Mouse (Mus musculus): ENCODE results near the gene Gm10295.
A peak's percentile ranks its signal among the peaks of the same experiment; 100 is the strongest.

The Gm10295 gene

DNA sequence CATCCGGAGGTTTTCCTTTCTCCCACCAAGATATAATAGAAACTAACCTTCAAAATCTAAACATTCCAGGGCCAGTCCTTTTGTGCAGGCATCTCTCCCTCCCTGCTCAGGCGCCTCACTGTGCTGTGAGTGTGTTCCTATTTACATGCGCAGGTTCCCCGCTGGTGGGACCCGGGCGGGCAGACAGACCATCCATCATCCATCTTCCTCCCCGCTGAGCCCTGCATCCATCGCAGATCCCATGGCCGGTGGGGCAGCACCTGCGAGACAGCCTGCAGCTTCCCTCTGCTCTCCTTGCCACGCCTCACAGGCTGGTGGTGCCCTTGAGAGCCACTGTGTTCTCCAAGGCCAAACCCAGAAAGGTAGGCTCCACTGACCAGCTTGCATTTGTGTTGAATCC lies at the start of gene Gm10295:
Gene Gm10295 (minus strand): TSS at position 122 of the 400 bp plus-strand sequence.
- no peak for DNase-seq (ENCODE audit: low spot score)

DNA sequence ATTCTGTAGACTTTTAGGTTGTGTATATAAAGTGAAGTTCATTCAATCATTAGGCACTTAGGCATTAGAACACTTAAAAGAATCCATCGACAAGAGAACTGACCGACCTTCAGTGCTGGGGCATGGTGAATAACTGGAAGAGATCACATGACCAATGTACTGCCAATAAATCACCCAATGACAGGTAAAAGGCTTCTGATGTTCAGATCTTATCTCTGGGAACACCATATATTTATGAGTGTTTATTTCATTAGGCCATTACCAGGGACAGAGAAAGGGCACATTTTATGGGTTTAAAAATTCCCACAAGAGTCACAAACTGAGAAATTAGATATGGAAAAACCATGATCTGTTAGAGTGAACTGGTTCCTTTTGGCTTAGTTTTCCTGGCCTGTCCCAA lies 49.7 kb upstream of the Gm10295 start:
- DNase-seq (ENCODE audit: low spot score): no peak

GRCm38 (mm10) chr7:71399891-71400632 lies 48.8 kb upstream of the Gm10295 start:
- no peak for DNase-seq (ENCODE audit: low spot score)

- no peak for DNase-seq (ENCODE audit: low spot score)
Measured at GRCm38 (mm10) chr7:71398959-71399756, 47.9 kb upstream of the Gm10295 start.

- DNase-seq (ENCODE audit: low spot score): no peak
Measured at GRCm38 (mm10) chr7:71398389-71398788, 47.1 kb upstream of the Gm10295 start.

DNA sequence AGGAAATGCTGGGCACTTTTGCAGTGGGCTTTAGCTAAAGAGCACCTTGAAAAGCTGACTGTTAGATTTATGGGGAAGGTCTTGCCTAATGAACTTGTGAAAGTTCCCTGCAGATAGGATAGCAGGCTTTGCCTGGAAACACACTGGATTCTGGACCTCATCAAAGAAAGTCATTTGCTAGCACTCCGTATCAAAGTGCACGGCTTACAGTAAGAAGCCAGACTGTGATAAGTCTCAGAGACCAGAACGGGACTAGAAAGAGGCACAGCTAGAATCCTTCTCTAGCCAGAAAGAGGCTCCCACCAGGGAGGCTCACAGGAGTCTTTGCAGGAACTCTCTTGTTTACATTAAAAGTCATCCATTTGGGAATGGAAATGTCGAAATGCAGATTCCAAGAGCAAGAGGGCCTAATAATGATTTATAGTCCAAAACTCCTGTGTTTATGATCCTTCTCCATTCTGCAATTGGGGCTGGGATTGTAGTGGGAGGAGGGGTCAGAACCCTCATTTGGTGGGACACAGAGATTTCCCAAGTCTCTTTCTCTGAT lies 41.6 kb upstream of the Gm10295 start:
- DNase-seq (ENCODE audit: low spot score): no peak

DNA sequence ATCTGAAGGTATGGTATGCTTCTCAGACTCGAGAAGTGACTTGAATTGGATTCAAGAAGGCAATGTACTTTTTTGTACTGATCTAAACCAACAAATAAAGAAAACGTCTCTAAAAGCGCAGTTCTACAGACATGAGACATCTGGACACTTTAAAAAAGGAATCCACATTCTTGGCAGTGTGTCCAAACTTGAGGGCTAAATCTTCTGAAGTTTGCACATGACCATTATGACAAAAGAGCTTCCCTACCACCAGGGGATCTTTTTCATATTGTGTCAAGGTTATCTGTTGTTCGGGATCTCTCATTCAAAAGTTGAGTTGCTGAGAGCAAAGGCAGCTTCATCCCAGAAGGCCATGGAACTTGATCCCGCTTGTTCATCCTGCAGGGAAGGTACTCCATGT lies 40.0 kb upstream of the Gm10295 start:
- no peak for DNase-seq (ENCODE audit: low spot score)

- no peak for DNase-seq (ENCODE audit: low spot score)
Measured at GRCm38 (mm10) chr7:71390291-71390690, 39.0 kb upstream of the Gm10295 start.

DNA sequence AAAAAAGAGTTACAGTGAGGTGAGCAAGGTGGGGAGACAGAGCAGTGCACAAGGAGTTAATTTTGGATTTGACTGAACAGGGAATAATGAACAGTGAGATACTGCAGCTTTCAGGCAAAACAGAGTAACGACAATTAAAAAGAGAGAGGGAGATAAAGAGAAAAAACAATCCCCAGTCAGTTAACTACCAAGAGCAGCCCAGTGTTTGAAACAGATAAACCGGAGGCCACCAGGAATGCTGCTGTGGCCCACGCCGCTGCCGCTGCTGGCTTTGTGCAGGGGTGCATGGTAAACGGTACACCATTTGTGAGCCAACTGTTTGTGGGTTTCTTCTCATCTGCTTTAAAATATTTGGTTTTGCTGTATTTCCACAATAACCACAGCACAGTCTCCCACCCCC lies 34.8 kb upstream of the Gm10295 start:
- DNase-seq (ENCODE audit: low spot score): peak; percentile 15

DNA sequence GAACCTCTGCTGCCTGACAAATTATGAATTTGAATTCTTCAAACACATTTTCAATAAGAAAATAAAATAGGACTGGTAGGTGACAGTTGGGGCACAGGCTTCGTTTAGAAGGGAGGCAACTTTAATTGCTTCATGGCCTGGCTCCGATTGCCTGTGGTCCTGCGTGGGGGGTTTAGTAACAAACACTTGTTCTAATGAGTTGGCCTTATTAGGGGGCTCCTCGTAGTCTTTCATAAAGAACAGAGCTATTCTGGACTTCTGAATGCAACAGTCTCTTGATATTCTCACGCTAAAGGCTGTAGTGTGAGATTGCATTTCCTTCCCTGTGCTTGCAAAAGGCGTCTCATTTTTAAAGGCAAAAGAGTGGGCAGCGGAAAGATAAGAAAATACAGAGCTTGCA lies 33.6 kb upstream of the Gm10295 start:
- DNase-seq (ENCODE audit: low spot score): no peak

- DNase-seq (ENCODE audit: low spot score): no peak
Measured at GRCm38 (mm10) chr7:71383341-71384130, 32.3 kb upstream of the Gm10295 start.

DNA sequence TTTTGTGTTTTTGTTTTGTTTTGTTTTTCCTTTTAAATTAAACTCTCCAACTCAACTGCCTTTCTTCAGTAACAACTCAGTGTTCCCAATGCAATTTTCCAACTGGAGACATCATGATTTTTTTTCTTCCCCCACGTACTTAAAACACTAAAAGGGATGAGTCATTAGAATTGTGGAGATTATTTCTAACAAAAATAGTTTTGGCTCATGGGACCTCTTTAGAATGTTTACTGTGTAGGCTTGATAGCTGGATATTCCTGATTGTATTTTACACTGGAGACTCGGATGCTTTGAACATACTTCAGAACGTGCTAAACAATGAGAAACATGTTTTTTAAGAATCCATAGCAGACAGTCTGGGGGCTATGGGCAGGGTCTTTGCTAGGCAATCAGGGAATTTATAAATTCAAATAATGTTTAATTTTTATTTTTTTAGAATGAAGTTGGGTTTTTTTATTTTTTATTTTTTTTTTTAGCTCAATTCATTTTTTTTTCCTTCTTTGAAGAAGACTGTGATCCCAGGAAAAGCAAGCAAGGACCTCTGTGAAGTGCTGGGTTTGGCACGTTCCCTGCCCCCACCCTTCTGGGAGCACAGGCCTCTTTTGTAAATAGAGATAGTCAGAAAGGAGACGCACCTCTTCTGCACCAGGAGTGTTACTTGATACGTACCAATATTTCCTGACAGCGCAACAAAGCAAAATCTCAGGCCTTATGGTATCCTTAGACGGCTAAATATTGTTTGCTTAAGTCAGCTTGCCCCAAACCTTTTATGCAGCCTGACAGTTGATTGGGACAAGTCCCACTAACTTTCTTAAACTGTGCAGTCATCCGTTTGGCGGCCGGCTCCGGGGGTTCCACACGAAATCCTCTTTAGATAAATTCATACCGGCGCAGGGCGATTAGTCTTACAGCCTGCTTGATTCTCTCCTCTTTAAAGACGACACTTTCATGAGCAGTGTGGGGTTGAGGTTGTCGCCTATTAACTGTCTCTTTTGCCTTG lies 28.8 kb upstream of the Gm10295 start:
- DNase-seq (ENCODE audit: low spot score): peak; percentile 4

- DNase-seq (ENCODE audit: low spot score): peak; percentile 56
Measured at GRCm38 (mm10) chr7:71378812-71379760, 27.8 kb upstream of the Gm10295 start.

GRCm38 (mm10) chr7:71377983-71378382 lies 26.7 kb upstream of the Gm10295 start:
- no peak for DNase-seq (ENCODE audit: low spot score)

DNA sequence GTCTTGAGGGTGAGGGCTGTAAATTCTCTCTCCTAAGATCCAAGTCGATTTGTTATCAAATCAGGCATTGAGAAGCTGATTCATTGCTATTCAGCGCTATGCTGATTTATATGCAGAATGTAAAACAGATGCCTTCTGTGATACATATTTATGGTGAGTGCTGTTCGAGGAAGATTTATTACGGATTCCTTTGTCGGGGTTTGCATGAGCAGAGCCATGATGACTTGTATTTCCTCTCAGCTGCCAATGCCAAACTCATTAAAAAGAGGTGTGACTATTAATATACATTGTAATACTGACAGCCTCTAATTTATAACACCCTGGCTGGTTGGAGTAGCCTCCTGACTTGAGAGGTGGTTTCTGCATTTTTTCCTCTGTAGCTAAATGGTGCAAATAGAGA lies 22.8 kb upstream of the Gm10295 start:
- DNase-seq (ENCODE audit: low spot score): no peak

- DNase-seq (ENCODE audit: low spot score): no peak
Measured at GRCm38 (mm10) chr7:71371916-71372315, 20.6 kb upstream of the Gm10295 start.

DNA sequence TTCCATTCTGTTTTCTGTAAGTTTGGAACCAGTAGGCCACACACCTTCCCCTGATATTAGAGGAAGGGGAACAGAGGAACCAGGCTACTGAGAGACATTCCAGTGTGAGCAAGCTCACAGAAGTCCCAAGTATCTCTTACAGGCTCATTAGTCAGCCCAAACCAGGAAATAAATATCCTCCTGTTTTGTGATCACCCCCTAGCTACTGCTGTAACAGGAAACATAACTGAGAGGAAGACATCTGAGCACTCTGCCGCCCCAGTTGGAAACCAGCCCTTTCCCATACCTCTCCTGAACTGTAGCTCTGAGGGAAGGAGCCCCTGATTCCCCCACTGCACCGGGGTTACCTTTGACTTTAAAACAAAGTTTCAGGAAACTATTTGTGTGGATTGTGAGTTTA lies 19.5 kb upstream of the Gm10295 start:
- no peak for DNase-seq (ENCODE audit: low spot score)

DNA sequence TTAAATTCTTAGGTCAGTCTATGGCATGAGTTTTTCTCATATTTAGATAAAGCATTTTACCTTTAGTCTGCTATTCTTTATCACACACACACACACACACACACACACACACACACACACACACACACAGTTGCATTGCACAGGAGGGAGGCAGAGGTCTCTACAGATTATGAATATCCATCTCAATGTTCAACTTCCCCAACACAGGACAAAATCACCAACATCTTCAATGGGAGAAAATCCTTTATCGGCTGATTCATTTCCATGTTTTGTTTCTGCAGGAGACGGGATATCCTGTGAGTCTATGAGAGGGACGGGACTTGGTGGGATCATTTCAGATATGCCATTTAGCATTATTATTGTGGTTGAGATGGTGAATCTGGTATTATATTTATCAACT lies 18.8 kb upstream of the Gm10295 start:
- no peak for DNase-seq (ENCODE audit: low spot score)

- no peak for DNase-seq (ENCODE audit: low spot score)
Measured at GRCm38 (mm10) chr7:71368543-71369181, 17.4 kb upstream of the Gm10295 start.
